Mouse (Mus musculus) embryonic facial prominence, embryonic 15.5 days (tissue): Measurements from ENCODE around the gene Olfr1449. TPM values are rescaled to one million over a fixed set of nuclear protein-coding genes. Genes with fewer than 3 reads are reported as not detected.
"Not testable (repeated sequence)": the region's sequence is repeated elsewhere in the genome, so short reads cannot be mapped to it uniquely, and the experiment has no call there.

Experiments used
- ATAC-seq: fragments of 200-750 bp; cut with Nextera tagmentation; 2 replicates; pipeline ENCODE4 v1.8.0; 2017; ENCODE audit warnings: low read depth, moderate TSS enrichment; ENCODE audit not compliant: insufficient number of reproducible peaks, low FRiP score, low TSS enrichment
- H3K27ac ChIP-seq: fragments of 300-500 bp; sonication (generic); replicated peaks from 2 replicates; pipeline ENCODE4 v1.5.1; 2015; ENCODE audit warnings: mild to moderate bottlenecking, inconsistent platforms
- H3K27me3 ChIP-seq: fragments of 300-500 bp; sonication (generic); 2 replicates; pipeline ENCODE4 v1.6.1; 2015; ENCODE audit warnings: inconsistent platforms
- H3K36me3 ChIP-seq: fragments of 300-500 bp; sonication (generic); 2 replicates; pipeline ENCODE4 v1.6.1; 2015; ENCODE audit warnings: mild to moderate bottlenecking, inconsistent platforms
- H3K4me1 ChIP-seq: fragments of 300-500 bp; sonication (generic); 2 replicates; pipeline ENCODE4 v1.6.1; 2015; ENCODE audit warnings: inconsistent platforms
- H3K4me2 ChIP-seq: fragments of 300-500 bp; sonication (generic); replicated peaks from 2 replicates; pipeline ENCODE4 v1.6.1; 2015; ENCODE audit warnings: mild to moderate bottlenecking, inconsistent platforms
- H3K4me3 ChIP-seq: fragments of 300-500 bp; sonication (generic); replicated peaks from 2 replicates; pipeline ENCODE4 v1.5.1; 2015; ENCODE audit warnings: mild to moderate bottlenecking, inconsistent platforms
- H3K9ac ChIP-seq: fragments of 300-500 bp; sonication (generic); 2 replicates; pipeline ENCODE4 v1.6.1; 2015; ENCODE audit warnings: inconsistent platforms
- H3K9me3 ChIP-seq: fragments of 300-500 bp; sonication (generic); replicated peaks from 2 replicates; pipeline ENCODE4 v1.6.1; 2016; ENCODE audit warnings: inconsistent platforms
- WGBS: fragments of 180-500 bp; shearing (Covaris S2); methylation state at CpG from one replicate; pipeline ENCODE4 v1.1.7; 2015; 5-methylcytosine and 5-hydroxymethylcytosine counted together
- polyA plus RNA-seq: library from polyadenylated mRNA; unstranded; fragments of >200 nt; fragmentation: Nextera tagmentation; extraction: Ambion mirVana; gene quantifications from 2 replicates; pipeline ENCODE4 v1.2.1, GENCODE M21; 2015

The Olfr1449 gene
- polyA plus RNA-seq = not detected in 2 replicates

DNA sequence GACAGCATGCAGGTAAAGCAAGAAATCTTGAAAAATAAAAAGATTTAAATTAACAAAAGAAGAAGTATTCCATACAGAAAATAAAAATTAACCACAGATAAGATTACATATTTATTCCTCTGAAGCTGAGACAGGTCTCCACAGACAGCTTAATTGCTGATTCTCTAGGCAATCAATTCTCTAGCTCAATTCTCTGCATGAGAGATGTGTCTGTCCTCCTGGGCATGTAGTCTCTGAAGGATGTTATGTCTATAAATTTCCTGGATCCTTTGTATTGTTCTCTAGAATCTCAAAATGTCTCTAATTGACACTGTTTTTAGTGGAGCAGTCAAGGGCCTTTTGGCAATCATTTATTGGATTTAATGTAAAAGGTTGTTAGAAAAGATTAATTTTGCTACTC is at the start of gene Olfr1449:
Gene Olfr1449 (plus strand): TSS at position 301 of the 400 bp plus-strand sequence.
- no peak for ATAC-seq

GRCm38 (mm10) chr19:12883555-12883954 is 47.1 kb upstream of the Olfr1449 start, which contains the start of gene Olfr1445:
TSS of gene Olfr1445 (plus strand) at chr19:12883855.
- Histone ChIP-seq H3K36me3 (no peaks in the 10 kb centered on the region), H3K4me3 (no peak within 1 kb of the TSS), H3K27me3 (no peaks in the 10 kb centered on the region), H3K4me1 (no peaks in the 10 kb centered on the region), H3K9me3 (no peaks in the 10 kb centered on the region), H3K9ac (no peak within 1 kb of the TSS), H3K4me2 (no peak within 1 kb of the TSS), H3K27ac (no peak within 1 kb of the TSS)
- no peak for ATAC-seq
- 82% methylated on average over 2 of the region's 2 CpGs for WGBS

More for the DNA sequence above, at the start of gene Olfr1449:
- Histone ChIP-seq H3K27me3 (no peaks in the 10 kb centered on the region), H3K27ac (no peak within 1 kb of the TSS), H3K9ac (no peak within 1 kb of the TSS), H3K9me3 (no peaks in the 10 kb centered on the region; the same call in 1 of the 2 replicates), H3K4me2 (no peak within 1 kb of the TSS), H3K4me1 (no peaks in the 10 kb centered on the region), H3K36me3 (no peaks in the 10 kb centered on the region), H3K4me3 (no peak within 1 kb of the TSS)

- ATAC-seq = no peak
- WGBS = 85% methylated on average over 1 of the region's 1 CpGs
- H3K27me3 ChIP-seq = no peaks in the 10 kb centered on the region
Measured at GRCm38 (mm10) chr19:12893424-12893823, 37.2 kb upstream of the Olfr1449 start, which contains the start of gene Olfr1446. TSS of gene Olfr1446 (minus strand) at chr19:12893524.

GRCm38 (mm10) chr19:12903643-12904042 is 27.0 kb upstream of the Olfr1449 start, which contains the start of gene Olfr1447:
TSS of gene Olfr1447 (minus strand) at chr19:12903743.
- no peak for ATAC-seq
- H3K9ac ChIP-seq = no peak within 1 kb of the TSS
- no peak within 1 kb of the TSS for H3K4me3 ChIP-seq

More at GRCm38 (mm10) chr19:12893424-12893823, 37.2 kb upstream of the Olfr1449 start, which contains the start of gene Olfr1446:
- no peaks in the 10 kb centered on the region for H3K4me1 ChIP-seq
- no peaks in the 10 kb centered on the region for H3K36me3 ChIP-seq
- no peaks in the 10 kb centered on the region for H3K9me3 ChIP-seq
- H3K27ac ChIP-seq = no peak within 1 kb of the TSS
- H3K4me3 ChIP-seq = no peak within 1 kb of the TSS
- H3K4me2 ChIP-seq = no peak within 1 kb of the TSS
- no peak within 1 kb of the TSS for H3K9ac ChIP-seq

DNA sequence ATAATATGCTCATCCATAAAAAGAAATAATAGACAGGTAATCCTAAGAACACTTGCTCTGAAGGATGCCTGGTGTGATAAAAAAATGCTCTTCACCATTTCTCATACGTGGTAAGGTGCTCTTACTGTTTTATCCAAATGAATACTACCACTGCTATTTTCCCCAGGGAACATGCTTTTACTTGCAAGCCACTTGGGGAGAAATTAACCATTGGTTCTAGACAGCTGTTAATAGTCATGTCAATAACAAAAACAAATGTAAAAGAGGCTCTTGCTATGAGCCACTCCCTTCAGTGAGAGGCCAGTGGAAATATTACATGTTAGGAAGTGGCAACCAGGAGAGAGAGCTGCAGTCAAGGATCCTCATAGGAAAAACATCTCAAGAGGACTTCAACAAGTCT is 6.3 kb upstream of the Olfr1449 start, which contains the start of gene Olfr1448:
Gene Olfr1448 (minus strand): TSS at position 101 of the 400 bp plus-strand sequence.
- H3K27ac ChIP-seq = no peak within 1 kb of the TSS
- no peak within 1 kb of the TSS for H3K9ac ChIP-seq
- no peak within 1 kb of the TSS for H3K4me2 ChIP-seq
- ATAC-seq = no peak
- H3K4me3 ChIP-seq = no peak within 1 kb of the TSS
- no peaks in the 10 kb centered on the region for H3K36me3 ChIP-seq
- no peaks in the 10 kb centered on the region for H3K27me3 ChIP-seq
- 72% methylated on average over 1 of the region's 1 CpGs for WGBS
- no peaks in the 10 kb centered on the region for H3K9me3 ChIP-seq
- no peaks in the 10 kb centered on the region for H3K4me1 ChIP-seq

More at GRCm38 (mm10) chr19:12903643-12904042, 27.0 kb upstream of the Olfr1449 start, which contains the start of gene Olfr1447:
- 0 out of 2 replicates have a peak, but pooled peaks cover under 1% of the 10 kb centered on the region for H3K9me3 ChIP-seq
- no peak within 1 kb of the TSS for H3K4me2 ChIP-seq
- no peaks in the 10 kb centered on the region for H3K27me3 ChIP-seq
- no peak within 1 kb of the TSS for H3K27ac ChIP-seq
- no peaks in the 10 kb centered on the region for H3K36me3 ChIP-seq
- no peaks in the 10 kb centered on the region for H3K4me1 ChIP-seq
- 90% methylated on average over 1 of the region's 1 CpGs for WGBS

- Histone ChIP-seq H3K27ac (no peak within 1 kb of the TSS), H3K4me2 (no peak within 1 kb of the TSS), H3K4me1 (no peaks in the 10 kb centered on the region), H3K4me3 (no peak within 1 kb of the TSS), H3K9ac (no peak within 1 kb of the TSS), H3K27me3 (no peaks in the 10 kb centered on the region), H3K9me3 (no peaks in the 10 kb centered on the region), H3K36me3 (no peaks in the 10 kb centered on the region)
- WGBS = 89% methylated on average over 1 of the region's 1 CpGs
- ATAC-seq = no peak
Measured at GRCm38 (mm10) chr19:12949958-12950357, 19.3 kb downstream of the Olfr1449 start, which contains the start of gene Olfr1450. TSS of gene Olfr1450 (plus strand) at chr19:12950258.

- H3K36me3 ChIP-seq, H3K9ac ChIP-seq, ATAC-seq, H3K27me3 ChIP-seq, H3K4me3 ChIP-seq, H3K4me1 ChIP-seq, H3K27ac ChIP-seq, H3K4me2 ChIP-seq, H3K9me3 ChIP-seq: not testable (repeated sequence)
- 79% methylated on average over 5 of the region's 5 CpGs for WGBS
Measured at GRCm38 (mm10) chr19:12970082-12970481, 39.4 kb downstream of the Olfr1449 start.

Other genes with a start within 250 kb of the Olfr1449 start
- not detected in 2 replicates for gene Keg1, start 235.1 kb upstream of the Olfr1449 start, polyA plus RNA-seq
- 1.3 and 1.4 TPM in 2 replicates for gene Cntf, start 165.2 kb upstream of the Olfr1449 start, polyA plus RNA-seq
- gene Zfp91, start 134.7 kb upstream of the Olfr1449 start, polyA plus RNA-seq = 14.3 and 15.0 TPM in 2 replicates
- gene Lpxn, start 134.6 kb upstream of the Olfr1449 start, polyA plus RNA-seq = 5.2 and 5.3 TPM in 2 replicates
- gene Gm5244, start 84.2 kb upstream of the Olfr1449 start, polyA plus RNA-seq = not detected in 2 replicates
- not detected in 2 replicates for gene Olfr1444, start 73.6 kb upstream of the Olfr1449 start, polyA plus RNA-seq
- not detected in 2 replicates for gene Olfr1445, start 47.0 kb upstream of the Olfr1449 start, polyA plus RNA-seq
- gene Olfr1446, start 37.3 kb upstream of the Olfr1449 start, polyA plus RNA-seq = 0.11 and 0.23 TPM in 2 replicates
- gene Olfr1447, start 27.1 kb upstream of the Olfr1449 start, polyA plus RNA-seq = 0.07 TPM in 1 of 2 replicates, not detected in the other
- gene Olfr1448, start 6.4 kb upstream of the Olfr1449 start, polyA plus RNA-seq = 0.09 TPM in 1 of 2 replicates, not detected in the other
- not detected in 2 replicates for gene Olfr1450, start 19.4 kb downstream of the Olfr1449 start, polyA plus RNA-seq
- gene Olfr1451, start 64.2 kb downstream of the Olfr1449 start, polyA plus RNA-seq = not detected in 2 replicates
- gene Olfr1453, start 97.5 kb downstream of the Olfr1449 start, polyA plus RNA-seq = not detected in 2 replicates
- gene Olfr1454, start 129.8 kb downstream of the Olfr1449 start, polyA plus RNA-seq = not detected in 2 replicates
- gene Olfr1457, start 167.1 kb downstream of the Olfr1449 start, polyA plus RNA-seq = not detected in 2 replicates
- gene Olfr1458, start 175.9 kb downstream of the Olfr1449 start, polyA plus RNA-seq = not detected in 2 replicates
- not detected in 2 replicates for gene Olfr1459, start 218.7 kb downstream of the Olfr1449 start, polyA plus RNA-seq
- not detected in 2 replicates for gene Olfr1461, start 232.2 kb downstream of the Olfr1449 start, polyA plus RNA-seq